Mouse (Mus musculus): ENCODE measurements around the gene Zfp592.

DNA sequence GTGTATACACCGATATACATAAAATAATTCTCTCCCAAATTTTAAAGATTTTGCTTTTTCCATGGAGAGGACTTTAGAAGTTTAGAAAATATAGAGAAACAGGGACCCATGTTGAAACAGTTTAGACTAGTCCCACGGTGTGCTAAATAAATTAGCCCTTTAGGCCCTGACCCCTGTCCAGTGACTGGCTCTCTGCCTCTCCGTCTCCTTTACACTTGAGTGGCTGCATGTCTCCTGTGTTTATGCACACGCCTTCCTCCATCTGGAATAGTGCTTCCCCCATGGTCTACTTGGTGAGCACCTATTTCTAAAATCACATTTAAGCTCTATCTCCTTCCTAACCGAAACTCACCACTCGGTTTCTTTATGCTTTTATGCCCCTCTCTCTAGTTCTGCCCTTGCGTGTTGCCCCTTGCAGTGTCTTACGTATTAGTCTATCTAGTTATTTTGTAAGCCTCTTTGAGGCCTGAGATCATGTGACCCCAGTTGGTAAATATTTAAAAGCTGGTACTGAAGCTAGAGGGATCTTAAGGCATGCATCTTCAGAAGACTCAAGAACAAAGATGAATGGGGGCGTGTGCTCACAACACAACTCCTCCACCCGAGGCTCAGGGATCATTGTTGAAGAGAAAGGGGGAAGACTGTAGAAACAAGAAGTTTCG, 62.4 kb downstream of the Zfp592 start:
- TF ChIP-seq GATA1 (IDR thresholded peaks at IDR 0.05; ENCODE audit: low read length) (no peak), TAL1 (IDR thresholded peaks at IDR 0.05; ENCODE audit: low read length) (no peak)
